Mouse (Mus musculus): Measurements from ENCODE around the gene Rasgef1b.

Gene Rasgef1b

GRCm38 (mm10) chr5:99413391-99413790, 315.5 kb downstream of the Rasgef1b start:
- no peak for DNase-seq (ENCODE audit: extremely low read depth, low read depth)

DNA sequence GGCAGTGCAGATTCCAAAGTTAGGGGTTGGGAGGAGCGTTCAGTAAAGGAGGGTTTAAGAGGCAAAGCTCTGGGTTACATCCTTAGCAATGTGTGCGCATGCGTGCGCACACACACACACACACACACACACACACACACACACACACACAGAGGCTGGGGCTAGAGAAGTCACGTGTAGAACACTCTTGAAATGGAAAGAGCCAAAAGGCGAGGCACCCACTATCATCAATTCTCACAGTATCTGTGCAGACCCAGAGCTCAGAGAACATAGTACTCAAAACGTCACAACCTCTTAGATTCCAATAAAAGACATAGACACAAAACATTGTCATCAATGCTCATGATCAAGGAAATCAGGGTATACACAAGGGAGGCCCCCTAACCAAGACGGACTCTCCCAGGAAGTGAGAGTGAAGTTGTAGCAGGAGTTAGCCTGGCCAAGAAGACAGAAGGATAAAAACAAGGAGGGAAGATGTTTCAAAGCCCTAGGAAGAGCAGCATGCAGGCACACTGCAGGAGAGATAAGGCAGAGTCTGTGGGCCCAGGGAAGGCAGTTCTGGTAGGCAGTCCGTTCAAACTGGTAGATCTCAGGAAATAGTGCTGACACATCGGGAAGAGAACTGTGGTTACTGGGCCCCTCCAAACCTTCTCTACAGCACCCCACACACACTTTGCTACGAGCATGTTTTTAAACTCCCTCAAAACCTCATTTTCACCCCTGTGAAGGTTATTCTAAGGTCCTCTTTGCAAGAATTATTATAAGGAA, 324.3 kb downstream of the Rasgef1b start:
- DNase-seq (ENCODE audit: extremely low read depth, low read depth): no peak

DNA sequence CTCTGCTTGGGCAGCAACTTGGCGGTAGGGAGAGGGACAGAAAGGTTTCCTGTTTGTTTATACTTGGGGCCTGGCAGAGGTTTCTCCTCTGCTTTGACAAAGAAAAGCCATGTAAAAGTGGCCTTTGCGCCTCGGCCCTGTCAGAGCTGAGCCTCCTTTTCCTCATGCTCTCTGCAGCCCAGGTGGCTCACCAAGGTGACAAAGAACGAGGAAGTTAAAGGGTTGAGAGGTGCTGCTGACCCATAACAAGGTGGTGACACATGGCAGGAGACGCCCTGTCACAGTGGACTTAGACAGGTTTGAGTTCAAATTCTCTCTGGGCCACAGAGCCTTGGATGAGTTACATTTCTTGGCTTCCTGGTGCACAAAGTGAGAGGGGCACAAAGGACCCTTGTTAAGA, 325.5 kb downstream of the Rasgef1b start:
- no peak for DNase-seq (ENCODE audit: extremely low read depth, low read depth)

DNA sequence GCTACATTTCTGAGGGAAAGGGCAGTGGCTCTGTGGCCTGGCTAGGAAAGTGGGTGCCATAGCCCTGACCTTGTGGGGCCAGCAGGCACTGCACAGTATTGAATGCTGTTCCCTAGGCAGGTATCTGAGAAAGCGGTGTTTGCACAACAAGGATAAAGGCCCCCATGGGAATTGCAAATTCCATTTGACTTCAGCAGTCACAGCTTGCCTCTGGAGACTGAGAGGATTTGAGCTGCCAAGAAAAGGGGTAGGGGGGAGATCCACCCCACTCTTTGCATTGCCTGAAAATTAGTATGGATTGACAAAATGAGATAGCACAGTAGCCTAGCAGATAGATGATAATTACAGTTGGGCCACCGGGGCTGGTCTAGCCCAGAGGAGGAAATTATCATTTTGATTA, 326.1 kb downstream of the Rasgef1b start:
- no peak for DNase-seq (ENCODE audit: extremely low read depth, low read depth)

GRCm38 (mm10) chr5:99402297-99402696, 326.6 kb downstream of the Rasgef1b start:
- DNase-seq (ENCODE audit: extremely low read depth, low read depth): no peak

DNA sequence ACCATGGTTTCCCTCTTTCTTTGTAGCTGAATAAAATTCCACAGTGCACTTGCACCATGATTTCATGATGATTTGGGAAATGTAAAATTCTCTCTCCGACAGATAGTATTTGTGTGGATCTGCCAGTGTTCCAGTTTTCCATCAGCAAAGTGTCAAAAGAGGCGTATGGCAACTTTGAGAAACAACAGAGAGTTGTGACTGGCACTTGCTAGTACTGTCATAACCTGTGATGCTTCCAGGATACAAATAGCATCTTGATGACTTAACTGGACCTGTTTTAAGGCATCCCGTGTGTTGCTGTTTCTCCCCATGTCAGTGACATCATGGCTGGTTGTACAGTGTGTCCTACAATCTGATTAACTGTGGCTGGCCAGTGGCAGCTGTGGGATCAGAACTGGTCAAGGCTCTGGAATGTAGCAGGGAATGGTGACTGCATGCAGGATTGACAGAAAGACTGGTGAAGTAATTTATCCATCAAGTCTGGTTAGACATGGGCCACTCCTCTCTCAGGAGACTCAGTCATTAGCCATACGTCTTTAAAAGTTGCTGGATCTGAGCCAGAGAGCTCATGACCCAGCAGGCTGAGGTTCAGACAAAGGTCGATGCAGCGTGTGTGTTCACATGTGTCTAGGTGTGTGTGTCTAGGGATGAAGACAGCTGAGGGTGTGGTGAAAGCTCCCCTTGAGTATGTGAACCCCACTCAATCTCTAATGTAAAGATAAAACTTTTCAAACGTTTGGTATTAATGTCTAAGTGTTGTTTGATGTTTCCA, 328.8 kb downstream of the Rasgef1b start:
- no peak for DNase-seq (ENCODE audit: extremely low read depth, low read depth)

- DNase-seq (ENCODE audit: extremely low read depth, low read depth): no peak
Measured at GRCm38 (mm10) chr5:99398472-99399070, 330.3 kb downstream of the Rasgef1b start.

DNA sequence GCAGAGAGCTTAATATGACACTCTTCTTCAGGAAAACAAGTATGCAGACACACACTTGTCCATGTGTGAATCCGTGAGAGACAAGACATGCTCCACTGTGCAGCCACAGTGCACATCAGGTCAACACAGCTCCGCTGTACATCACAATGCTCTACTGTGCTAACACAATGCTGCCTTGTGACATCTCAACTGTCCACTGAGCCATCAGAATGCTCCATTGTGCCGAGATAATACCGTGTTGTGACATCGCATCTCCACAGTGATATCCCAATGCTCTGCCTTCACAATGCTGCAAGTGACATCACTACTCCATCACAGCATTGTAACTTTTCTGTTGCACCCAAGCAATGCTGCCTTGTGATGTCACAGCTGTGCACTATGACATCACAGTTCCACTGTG, 334.3 kb downstream of the Rasgef1b start:
- no peak for DNase-seq (ENCODE audit: extremely low read depth, low read depth)

- no peak for DNase-seq (ENCODE audit: extremely low read depth, low read depth)
Measured at GRCm38 (mm10) chr5:99391525-99391924, 337.3 kb downstream of the Rasgef1b start.

DNA sequence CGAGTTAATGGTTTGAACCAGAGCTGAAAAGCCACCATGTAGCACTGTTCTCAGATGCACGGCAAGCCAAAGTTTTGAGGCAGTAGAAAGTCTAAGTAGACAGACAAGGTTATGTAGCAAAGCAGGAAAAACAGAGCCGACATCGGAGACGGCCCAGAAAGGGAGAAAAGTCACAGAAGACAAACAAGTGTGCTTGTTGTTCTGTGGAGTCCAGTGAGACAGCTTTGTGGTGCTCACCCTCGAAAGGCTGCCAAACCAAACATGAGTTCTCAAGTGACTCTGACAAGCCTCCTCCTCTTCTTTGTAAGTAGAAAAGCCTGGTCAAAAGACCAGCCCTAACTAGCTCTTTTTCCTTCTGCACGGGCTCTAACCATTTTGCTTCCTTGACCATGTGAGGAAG, 338.1 kb downstream of the Rasgef1b start:
- DNase-seq (ENCODE audit: extremely low read depth, low read depth): no peak

DNA sequence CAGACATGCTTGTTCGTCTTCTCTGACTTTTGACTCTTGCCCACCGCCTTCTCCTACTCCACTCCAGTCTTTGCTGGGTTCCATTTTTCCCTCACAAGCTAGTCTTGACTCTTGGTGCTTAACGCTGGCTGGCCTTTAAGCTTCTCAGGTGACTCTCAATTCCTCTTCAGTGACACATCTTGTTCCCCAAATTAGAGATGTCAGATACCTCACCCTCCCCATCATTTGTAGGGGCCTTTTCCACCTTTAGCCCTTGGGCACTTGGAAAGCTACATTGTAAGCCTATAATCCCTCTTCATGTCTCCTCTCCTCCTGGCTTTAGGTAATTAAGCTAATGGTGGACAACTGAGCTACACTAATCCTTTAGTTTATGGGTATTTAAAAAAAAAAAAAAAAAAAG, 338.6 kb downstream of the Rasgef1b start:
- DNase-seq (ENCODE audit: extremely low read depth, low read depth): no peak

- DNase-seq (ENCODE audit: extremely low read depth, low read depth): no peak
Measured at GRCm38 (mm10) chr5:99388585-99389250, 340.1 kb downstream of the Rasgef1b start.

DNA sequence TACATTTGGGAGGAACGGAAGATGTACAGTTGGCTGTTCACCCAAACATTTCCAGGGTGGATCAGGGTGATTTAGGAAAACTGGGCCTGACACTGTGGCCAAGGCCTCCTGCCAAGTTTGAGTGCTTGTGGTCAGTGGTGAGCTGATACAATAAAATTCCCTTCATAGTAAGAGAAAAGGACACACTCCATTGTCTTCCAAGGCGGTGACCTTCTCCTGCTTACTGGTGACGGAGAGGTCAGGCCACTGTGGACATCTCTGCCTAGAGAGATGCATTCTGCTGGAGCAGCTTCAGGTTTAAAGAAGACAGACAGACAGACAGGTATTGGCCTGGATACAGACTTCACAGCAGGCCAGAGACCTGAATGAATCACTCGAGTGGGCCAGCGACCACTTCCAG, 340.7 kb downstream of the Rasgef1b start:
- DNase-seq (ENCODE audit: extremely low read depth, low read depth): no peak

- no peak for DNase-seq (ENCODE audit: extremely low read depth, low read depth)
Measured at GRCm38 (mm10) chr5:99387185-99387981, 341.5 kb downstream of the Rasgef1b start.

GRCm38 (mm10) chr5:99386246-99386845, 342.5 kb downstream of the Rasgef1b start:
- no peak for DNase-seq (ENCODE audit: extremely low read depth, low read depth)

DNA sequence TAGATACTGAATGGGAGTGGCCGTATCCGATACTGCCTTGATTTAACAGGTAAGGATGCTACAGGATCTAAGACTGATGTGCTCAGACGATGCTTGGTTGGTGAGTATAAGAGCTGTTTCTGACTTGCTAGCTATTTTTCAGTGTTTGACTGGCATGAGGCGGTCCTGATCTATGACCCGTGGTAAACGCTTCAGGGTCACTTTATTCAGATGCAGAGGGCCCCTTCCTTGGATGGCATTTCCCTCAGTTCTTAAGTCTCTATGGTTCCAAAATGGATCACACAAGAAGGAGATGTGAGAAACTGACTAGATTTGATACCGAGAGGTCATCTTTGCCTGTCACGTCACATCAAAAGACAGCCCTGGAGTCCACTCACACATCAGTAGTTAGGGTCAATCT, 343.1 kb downstream of the Rasgef1b start:
- no peak for DNase-seq (ENCODE audit: extremely low read depth, low read depth)

- DNase-seq (ENCODE audit: extremely low read depth, low read depth): no peak
Measured at GRCm38 (mm10) chr5:99385090-99385489, 343.8 kb downstream of the Rasgef1b start.

DNA sequence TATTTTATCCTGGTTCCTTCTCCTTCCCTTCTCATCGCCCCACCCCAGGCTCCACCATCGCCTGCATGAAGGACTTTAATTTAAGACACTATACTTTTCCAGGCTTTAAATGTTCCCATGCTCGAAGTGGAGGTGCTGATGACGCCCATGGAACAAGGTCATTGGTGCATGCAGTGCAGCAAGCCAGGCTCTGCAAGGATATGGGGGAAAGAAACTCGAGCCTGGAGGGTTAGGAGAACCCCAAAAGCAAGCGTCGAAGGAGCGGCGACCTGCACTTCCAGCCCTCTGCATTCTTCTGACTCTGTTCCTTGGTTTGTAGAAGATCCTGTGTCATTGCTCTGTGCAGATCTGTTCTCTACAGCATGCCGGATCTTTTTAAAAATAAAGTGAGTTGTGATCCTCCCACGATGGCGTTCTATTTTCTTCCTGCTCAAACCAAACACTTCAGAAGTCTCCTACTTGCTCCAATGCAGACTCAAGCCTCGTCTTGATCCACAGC, 345.0 kb downstream of the Rasgef1b start:
- DNase-seq (ENCODE audit: extremely low read depth, low read depth): no peak

DNA sequence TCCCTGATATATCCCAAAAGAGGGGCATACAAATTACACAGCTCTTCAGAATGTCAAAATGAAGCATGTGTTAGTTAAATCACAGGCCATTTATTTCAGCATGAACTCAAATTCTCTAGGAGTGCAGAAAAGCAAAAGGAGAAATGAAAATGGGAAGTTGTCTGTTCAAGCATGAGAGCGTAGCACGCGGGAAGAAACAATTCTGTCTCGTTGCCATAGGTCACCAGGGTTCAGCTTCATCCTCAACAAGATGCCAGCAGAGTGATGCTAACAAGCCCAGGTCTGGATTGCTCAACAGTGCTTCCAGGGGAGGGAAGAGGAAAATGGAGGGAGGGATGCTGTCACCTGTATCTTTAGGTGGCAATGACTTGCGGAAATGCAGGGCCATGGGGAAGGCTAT, 346.1 kb downstream of the Rasgef1b start:
- DNase-seq (ENCODE audit: extremely low read depth, low read depth): no peak

DNA sequence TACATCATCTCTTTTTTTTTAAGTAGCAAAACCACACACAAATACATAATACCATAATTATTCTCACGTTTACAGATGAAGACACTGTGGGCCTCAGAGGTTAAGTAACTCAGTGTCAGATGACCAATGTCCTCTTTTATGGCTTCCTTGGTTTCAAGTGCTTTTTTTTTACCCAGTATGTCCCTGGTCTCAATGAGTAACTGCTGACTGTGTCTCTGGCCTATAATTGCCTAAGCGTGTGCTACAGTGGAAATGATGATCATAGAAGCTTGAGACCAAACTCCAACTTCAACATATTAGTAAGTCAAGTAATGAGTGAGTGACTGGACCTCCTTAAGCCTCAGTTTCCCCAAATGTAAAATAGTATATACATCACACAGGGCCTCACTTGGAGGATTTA, 347.2 kb downstream of the Rasgef1b start:
- DNase-seq (ENCODE audit: extremely low read depth, low read depth): no peak

Measured in MEL-GATA-1-ER (cell line).